Mouse (Mus musculus) ES-CJ7 (cell line): ENCODE results near the gene Lin28b.

Experiments used
- DNase-seq: peaks from one replicate; pipeline ENCODE4 v3.0.0; 2011; ENCODE audit warnings: low read depth, low spot score

Gene Lin28b

DNA sequence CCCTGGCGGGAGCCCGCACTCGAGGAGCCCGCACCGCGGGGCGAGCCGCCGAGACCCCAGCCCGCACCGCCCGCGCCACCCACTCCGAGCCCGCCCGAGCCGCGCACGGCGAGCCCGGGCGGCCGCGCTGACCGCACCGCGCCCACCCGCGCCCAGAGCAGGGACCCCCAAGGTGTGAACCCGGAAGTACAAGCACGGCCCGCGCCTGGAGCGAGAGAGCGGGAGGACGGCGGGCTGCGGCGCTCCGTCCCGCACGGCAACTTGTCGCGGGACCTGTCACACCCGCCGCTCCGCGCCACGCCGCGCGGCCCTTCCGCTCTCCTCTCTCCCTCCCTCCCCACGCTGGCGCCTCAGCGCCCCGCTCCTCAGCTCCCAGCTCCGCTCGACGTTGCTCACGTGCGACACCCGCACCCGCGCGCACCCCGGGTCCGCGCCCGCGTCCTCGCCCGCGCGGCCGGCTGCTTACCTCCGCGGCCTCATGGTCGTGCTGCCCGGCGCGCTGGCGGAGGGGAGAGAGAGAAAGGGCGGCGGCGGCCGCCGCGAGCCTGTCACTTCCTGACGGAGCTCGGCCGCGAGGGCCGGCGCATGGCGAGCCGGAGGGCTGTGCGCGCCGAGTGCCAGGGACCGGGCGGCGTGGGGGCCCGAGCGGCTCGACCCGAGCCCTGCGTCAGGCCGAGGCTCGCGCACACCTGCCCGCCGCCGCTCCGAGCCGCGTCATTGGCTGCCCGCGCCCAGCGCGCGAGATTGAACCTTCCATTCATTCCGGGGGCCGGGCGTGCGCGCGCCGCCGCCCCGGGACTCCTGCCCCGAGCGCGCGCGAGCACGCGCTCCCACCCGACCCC is at the start of gene Lin28b:
TSS of gene Lin28b (minus strand) at position 635 of the 842 bp plus-strand sequence.
- DNase-seq = peak; percentile 84

DNA sequence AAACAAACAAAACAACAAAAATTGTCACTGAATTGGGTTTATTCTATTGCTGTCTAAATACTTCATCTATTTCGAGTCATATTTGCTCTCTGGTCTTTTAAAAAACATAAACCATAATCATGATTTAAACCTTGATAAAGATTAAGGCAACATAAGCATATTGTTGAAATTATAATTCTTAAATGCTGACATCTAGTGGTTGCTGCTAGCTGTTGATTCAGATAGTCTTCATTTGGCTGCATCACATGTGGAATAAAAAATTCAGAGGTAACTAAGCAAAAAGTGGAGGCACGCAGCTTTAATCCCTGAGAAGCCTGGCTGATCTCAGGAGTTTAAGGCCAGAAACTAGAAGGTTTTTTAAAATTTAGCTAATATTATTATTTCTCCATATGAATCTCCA is 25.6 kb upstream of the Lin28b start:
- no peak for DNase-seq

DNA sequence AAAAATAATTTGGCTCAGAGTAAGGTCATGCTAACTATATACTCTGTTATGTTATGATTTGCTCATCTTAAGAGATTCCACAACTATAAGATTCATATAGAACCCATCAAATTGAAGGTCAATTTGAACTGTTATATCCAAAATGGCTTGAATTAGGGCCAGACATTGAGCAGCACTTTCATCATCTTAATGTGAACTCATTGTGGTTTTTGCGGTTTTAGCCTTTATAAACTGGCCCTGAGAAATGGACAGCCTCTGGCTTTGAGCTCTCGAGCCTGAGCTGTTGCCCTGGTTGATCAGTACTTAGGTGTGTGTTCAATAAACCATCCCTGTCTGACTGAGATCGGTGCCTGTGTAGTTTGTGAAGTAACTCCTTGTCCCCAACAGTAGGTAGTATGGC is 24.5 kb upstream of the Lin28b start:
- no peak for DNase-seq

DNA sequence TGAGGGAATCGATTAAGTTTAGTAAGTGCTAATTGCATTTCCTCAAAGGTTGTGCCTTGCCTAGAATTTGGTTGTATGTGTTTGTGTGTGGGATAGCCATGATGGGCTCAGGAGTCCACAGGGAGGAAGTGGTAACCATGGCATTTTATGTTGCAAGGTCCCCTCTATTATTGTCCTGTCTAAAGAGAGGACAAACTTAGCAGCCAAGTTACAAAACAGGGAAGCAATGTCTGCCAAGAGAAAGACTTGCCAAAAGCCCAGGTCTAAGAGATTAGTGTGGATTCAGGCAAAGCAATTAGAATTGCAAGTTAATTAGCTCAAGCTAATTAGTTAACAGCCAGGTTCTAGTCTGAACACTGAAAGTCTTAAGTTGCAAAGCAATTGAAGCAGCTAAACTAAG is 14.1 kb upstream of the Lin28b start:
- DNase-seq = no peak

DNA sequence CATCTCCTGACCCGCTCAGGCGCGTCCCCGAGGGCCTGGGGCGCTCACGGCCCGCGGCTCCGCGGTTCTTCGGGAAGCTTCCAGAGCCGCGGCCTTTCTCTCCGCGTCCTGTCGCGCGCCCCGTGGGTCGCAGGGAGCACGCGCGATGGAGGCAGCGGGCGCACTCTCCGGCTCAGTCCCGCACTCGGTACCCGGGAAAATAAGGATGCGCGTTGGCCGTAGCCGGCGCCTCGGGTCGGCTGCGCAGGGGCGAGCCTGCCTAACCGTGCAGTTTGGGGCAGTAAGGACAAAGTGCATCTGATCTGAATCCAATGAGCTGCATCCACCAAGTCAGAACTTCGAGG is 380 bp upstream of the Lin28b start:
- no peak for DNase-seq

DNA sequence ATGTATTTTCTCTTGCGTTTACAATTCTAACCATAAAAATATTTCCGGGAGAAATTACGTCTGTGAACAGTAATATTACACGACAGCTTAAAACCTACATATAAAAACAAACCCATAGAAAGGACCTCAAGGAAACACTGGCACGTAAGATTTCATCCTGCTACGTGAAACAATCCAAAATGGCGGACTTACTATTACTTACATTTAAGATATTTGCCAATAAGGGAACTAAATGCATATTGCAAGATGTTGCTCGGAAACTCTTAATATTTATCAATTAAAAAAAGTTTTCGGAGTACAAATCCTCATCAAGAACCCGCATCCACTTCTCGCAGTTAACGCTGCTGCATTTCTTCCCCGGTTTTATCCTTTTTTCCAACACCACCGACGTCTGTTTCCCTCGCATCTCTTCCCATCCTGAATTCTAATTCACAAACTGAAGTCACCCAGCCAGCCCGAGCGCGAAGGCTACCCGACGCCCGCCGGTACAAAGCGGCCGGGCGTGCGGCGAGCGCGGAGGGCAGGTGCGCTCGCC is 902 bp downstream of the Lin28b start:
- DNase-seq = peak; percentile 41

DNA sequence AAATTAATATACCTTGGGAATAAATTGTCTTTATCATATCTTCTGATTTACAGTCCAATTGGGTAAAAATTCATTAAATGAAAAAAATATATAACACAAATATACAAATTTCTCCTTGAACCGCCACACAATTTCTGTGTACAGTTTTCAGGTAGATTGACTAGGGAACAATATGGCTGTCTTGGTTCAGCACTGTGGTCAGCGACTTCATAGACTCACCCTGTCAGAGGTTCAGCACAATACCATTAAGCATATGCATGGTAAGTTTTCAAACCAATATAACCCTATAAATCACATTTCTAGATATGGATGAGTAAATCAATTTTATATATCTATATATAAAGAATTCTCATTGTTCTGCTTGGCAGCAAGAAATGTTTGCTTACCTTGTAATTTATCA is 3.0 kb downstream of the Lin28b start:
- peak; percentile 25 for DNase-seq

DNA sequence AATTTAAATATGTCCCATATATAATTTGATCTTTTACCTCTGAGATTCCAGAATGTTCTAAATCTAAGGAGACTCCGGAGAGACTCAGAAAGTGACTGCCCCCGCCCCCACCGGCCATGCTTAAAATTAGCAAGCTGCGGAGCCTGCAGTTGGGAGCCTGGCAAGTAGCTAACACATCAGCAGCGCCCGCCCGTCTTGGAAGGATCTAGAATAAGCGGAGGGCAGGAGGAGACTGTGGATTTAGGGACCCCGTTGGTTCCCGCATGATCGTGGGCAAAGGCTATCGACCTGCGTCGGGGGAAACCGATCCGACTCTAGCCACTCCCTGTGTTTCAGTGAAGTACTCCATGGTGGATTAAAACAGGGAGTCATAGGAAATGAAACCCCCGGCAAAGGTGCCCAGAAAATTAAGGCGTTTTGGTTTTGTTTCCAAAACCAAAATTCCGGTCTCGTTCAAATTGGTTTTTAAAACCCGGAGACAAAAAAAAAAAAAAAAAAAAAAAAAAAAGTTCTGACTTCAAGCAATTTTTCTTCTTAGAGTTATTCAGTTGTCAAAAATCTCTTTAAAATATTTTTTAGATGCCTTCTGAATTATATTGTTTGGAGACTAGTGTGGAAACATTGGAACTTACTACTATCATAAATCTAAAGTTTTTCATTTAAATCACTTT is 12.4 kb downstream of the Lin28b start:
- peak; percentile 48 for DNase-seq

DNA sequence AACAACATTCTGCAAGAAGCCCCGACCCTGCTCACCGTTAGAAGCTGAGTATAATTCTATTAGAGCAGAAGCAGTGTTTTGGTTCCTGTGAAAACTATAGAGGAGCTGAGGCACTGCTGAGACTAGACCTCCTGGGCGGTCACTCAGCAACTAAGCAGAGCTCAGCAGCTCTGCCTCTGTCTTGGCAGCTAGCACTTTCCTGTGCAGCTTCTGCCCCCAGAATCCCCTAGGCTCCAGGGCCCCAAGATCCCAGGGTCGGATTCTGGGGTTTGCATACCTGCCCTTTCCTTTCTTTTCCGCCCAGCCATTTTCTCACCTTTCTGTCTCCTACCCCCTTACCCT is 13.1 kb downstream of the Lin28b start:
- peak; percentile 56 for DNase-seq

DNA sequence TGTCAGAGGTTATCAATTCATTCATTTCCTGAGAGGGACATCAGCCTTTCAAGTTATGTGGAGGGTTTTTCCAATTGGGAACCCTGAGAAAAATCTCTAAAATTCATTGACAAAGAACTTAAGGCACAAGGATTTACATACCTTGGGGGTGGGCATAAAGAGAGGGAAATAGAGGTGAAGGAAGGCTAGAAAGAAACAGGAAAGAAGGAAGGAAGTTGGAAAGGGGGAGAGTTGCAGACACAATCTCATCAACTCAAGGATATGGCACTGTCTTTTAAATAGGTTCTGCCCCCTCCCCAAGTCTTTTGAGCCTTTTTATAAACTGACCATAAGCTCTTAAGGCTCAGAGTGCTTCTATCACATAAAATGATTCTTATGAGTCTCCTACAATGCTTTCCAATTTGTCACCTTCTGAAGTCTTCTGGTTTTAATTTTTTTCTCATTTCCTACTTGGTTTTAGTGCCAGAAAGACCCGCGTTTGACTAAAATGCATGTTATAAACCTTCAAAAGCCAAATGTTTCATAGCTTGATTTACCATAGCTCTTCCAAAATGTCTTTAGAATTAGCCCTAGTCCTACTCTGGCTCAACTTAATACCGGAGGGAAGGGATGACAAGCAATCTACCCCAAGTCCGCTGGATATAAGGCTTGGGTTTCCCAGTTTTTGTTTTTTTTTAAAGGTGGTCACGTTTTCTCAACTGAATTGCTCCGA is 13.6 kb downstream of the Lin28b start:
- no peak for DNase-seq

- DNase-seq = no peak
Observed at GRCm38 (mm10) chr10:45471321-45471720, 14.9 kb downstream of the Lin28b start.

GRCm38 (mm10) chr10:45470079-45470739 is 16.0 kb downstream of the Lin28b start:
- peak; percentile 21 for DNase-seq

- DNase-seq = peak; percentile 78
Observed at GRCm38 (mm10) chr10:45469027-45469996, 16.9 kb downstream of the Lin28b start.

DNA sequence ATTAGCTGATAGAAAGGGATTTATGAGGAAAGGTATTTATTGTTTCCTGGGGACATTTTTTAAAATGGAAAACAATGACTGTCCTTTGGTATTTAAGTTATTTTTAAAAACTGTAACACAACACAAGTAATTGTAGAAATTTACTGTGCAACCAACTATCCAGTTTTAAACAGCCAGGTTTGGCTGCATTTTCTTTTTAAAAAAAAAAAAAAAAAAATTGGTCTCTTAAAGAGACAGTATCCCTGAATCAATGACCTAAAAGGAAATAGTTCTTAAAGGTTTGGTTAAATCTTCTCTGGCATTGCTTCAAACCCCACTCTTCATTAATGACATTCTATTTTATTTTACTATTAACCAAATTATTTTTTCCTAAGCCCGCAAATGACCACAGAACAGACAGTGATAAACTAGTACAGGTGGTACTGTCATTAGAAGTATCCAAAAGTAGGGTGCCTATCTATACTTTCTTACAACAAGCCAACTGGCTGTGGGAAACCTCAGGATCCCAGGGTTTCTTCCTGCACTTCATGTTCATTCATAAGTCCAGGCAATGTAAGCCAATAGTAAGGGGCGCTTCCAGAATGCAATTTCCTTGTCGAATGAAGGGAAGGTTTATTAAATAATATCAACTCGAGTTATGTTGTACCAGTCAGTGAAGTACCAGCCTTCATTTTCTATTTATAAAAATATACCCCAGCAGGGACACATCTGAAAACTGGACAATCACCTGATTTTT is 17.8 kb downstream of the Lin28b start:
- no peak for DNase-seq

GRCm38 (mm10) chr10:45458637-45459036 is 27.6 kb downstream of the Lin28b start:
- DNase-seq = no peak

GRCm38 (mm10) chr10:45458074-45458473 is 28.1 kb downstream of the Lin28b start:
- DNase-seq = no peak

DNA sequence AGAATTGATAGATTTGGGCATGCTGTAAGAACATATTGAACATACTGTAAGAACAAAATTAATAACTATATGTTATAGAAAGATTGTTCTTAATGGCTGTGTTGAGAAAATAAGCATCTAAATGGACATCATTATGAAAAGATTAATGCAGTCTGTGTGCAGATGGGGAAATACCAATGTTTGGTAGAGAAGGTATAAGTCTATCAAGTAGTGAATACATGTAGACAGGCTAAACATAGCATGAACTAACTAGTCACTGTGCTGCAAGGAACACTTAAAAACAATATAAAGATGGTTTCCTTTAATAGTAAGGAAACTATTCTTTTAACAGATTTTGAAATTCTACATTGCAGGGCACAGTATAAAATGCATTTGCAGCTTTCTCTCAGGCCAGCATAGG is 39.6 kb downstream of the Lin28b start:
- no peak for DNase-seq

DNA sequence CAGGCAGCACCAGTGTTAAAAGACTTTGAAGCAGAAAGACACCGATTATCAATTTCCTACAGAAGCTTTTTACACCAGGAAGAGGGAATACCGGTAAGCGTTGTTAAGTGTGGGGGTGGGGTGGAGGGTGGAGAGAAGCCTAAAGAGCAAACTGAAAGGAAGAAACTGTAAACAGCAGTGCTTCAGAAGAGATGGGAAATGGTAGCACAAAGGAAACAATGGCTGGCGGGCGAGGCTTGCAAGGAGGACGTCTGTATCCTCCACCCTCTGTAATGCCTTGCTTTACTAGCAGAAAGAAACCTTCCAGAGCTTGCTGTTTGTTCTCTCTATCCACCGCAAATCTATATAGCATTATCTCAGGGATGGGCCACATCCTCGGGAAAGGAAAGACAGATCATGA is 40.0 kb downstream of the Lin28b start:
- DNase-seq = peak; percentile 78

DNA sequence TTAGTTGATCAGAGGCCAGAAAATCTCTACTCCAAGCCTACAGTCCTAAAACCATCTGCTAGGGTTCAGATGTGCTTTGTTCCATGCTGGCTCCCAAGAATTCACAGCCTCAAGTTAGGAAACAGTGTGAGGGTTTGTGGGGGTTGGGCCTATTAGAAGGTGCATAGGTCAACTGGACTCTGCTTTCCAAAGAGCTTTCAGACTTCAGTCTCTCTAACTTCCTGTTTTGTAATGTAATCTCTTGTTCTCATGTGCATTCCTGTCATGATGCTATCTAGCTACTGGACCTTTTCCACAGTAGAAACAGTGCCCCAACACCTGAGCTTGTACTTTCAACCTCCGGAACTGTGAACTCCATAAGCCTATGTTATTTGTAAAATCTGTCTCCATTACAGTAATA is 63.8 kb downstream of the Lin28b start:
- DNase-seq = no peak

DNA sequence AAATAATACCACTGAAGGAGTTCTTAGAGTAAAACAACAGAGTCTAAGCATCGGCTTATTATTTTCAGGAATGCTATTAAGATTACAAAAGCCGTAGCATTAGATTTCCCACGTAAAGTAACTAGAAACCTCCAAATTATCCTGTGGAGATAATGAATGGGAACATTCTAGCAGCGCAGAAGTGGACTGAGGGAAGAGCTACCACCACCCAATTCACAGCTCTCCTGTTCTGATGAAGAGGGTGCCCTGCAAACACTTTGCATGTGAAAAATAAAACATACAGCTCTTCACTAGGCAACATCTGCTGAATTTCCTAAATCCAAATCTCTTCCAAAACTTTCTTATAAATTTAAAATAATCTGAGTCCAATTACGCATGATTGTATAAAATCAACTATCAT is 74.1 kb downstream of the Lin28b start:
- DNase-seq = no peak
